In genomic region chrX:12224314-12224713, GRCm38 (mm10) we compare ENCODE assay signal across 15 mouse cellular contexts.
"Had no signal": no experiment of that assay in that cellular context is flagged by ENCODE, and none has a peak within 500 bp of the region (broad histone marks: within the 10 kb centered on the region; RNA-seq: fewer than 3 reads in every experiment).

No protein-coding gene starts in this region.

- H3K4me1 ChIP-seq: stomach, embryonic 15.5 days had no signal

- H3K36me3 ChIP-seq: neural tube, embryonic 13.5 days; neural tube, embryonic 15.5 days; stomach, embryonic 15.5 days had no signal

- H3K9me3 ChIP-seq: neural tube, embryonic 13.5 days; neural tube, embryonic 15.5 days; stomach, embryonic 15.5 days had no signal

- H3K27me3 ChIP-seq: neural tube, embryonic 15.5 days; stomach, embryonic 15.5 days had no signal

- DNase-seq: right cerebral cortex, adult 18-20 months; right cerebral cortex, postnatal 14 days; right cerebral cortex, postnatal 25 days; right cerebral cortex, postnatal 4 days; spleen, adult 18-20 months; thymus, adult 18-20 months; thymus, adult 2 months; thymus, postnatal 14 days; thymus, postnatal 25 days; thymus, postnatal 36 days; thymus, postnatal 4 days had no signal

- H3K9ac ChIP-seq: neural tube, embryonic 15.5 days; stomach, embryonic 15.5 days had no signal

- H3K27ac ChIP-seq: neural tube, embryonic 15.5 days; stomach, embryonic 15.5 days; stomach, postnatal 0 days had no signal

- H3K4me2 ChIP-seq: stomach, embryonic 15.5 days had no signal

- H3K4me3 ChIP-seq: neural tube, embryonic 13.5 days; neural tube, embryonic 15.5 days; stomach, embryonic 15.5 days had no signal
